Comparison of ENCODE assay signal across 12 mouse cellular contexts in genomic region chr11:72435694-72436045, GRCm38 (mm10). TPM values are rescaled to one million over a fixed set of nuclear protein-coding genes. Genes with fewer than 3 reads are reported as not detected.
DNase-seq lines count a peak whose midpoint lies in the region; ATAC-seq lines count a peak whose summit lies in the region.
"Had no signal": no experiment of that assay in that cellular context is flagged by ENCODE, and none has a peak within 500 bp of the region (broad histone marks: within the 10 kb centered on the region; RNA-seq: fewer than 3 reads in every experiment).

No protein-coding gene starts in this region.

- peaks cover 20% of the 10 kb centered on the region for H3K4me1 ChIP-seq in kidney, embryonic 16.5 days (ENCODE audit: insufficient read depth, low read length)
- no peaks in the 10 kb centered on the region for H3K4me1 ChIP-seq in midbrain, embryonic 15.5 days
- H3K4me1 ChIP-seq: embryonic facial prominence, embryonic 12.5 days had no signal

- peak overlapping the region; percentile 20; the same call in 1 of the 2 replicates for H3K9ac ChIP-seq in kidney, embryonic 16.5 days (replicated peaks; ENCODE audit: low read length)
- H3K9ac ChIP-seq in midbrain, embryonic 15.5 days, result no peak overlapping the region
- H3K9ac ChIP-seq: embryonic facial prominence, embryonic 12.5 days had no signal

- H3K4me2 ChIP-seq in kidney, embryonic 16.5 days (replicated peaks; ENCODE audit: low read depth, low read length), result 0 out of 2 replicates have a peak overlapping the region, but pooled peaks have one; percentile 4
- H3K4me2 ChIP-seq in midbrain, embryonic 15.5 days, result no peak overlapping the region
- H3K4me2 ChIP-seq: embryonic facial prominence, embryonic 12.5 days had no signal

- peak; percentile 81 for ATAC-seq in kidney, embryonic 16.5 days (ENCODE audit: low FRiP score, low TSS enrichment)
- no peak for ATAC-seq in midbrain, embryonic 15.5 days (replicated peaks)

- H3K36me3 ChIP-seq in kidney, embryonic 16.5 days (ENCODE audit: insufficient read depth, low read length), result no peaks in the 10 kb centered on the region
- no peaks in the 10 kb centered on the region for H3K36me3 ChIP-seq in midbrain, embryonic 15.5 days (replicated peaks)
- H3K36me3 ChIP-seq: embryonic facial prominence, embryonic 12.5 days had no signal

- intact Hi-C loops in gastrocnemius, postnatal 14 days (cut with DNase I; ENCODE audit: low total_unique reads), result loop anchor here (5.0 kb wide), 1 partner anchor 127 kb away; no protein-coding TSS in a partner anchor

- no peaks in the 10 kb centered on the region for H3K9me3 ChIP-seq in kidney, embryonic 16.5 days (ENCODE audit: low read length)
- H3K9me3 ChIP-seq in midbrain, embryonic 15.5 days, result no peaks in the 10 kb centered on the region
- H3K9me3 ChIP-seq: embryonic facial prominence, embryonic 12.5 days had no signal

- no peak overlapping the region for H3K4me3 ChIP-seq in kidney, embryonic 16.5 days (ENCODE audit: low read length)
- H3K4me3 ChIP-seq in midbrain, embryonic 15.5 days, result no peak overlapping the region
- H3K4me3 ChIP-seq: embryonic facial prominence, embryonic 12.5 days; myocyte had no signal

- 4% methylated on average over 2 of the region's 2 CpGs for WGBS in kidney, embryonic 16.5 days
- WGBS in midbrain, embryonic 15.5 days, result 52% methylated on average over 2 of the region's 2 CpGs

- no peaks in the 10 kb centered on the region for H3K27me3 ChIP-seq in kidney, embryonic 16.5 days (ENCODE audit: insufficient read depth, low read length)
- no peaks in the 10 kb centered on the region for H3K27me3 ChIP-seq in midbrain, embryonic 15.5 days (replicated peaks)
- H3K27me3 ChIP-seq: embryonic facial prominence, embryonic 12.5 days had no signal

- peak; percentile 47 for DNase-seq in gastrocnemius, postnatal 25 days
- DNase-seq in gastrocnemius, postnatal 14 days, result no peak
- DNase-seq in urinary bladder, adult 2 months (ENCODE audit: low spot score), result peak; percentile 22
- no peak for DNase-seq in urinary bladder, postnatal 4 days (ENCODE audit: low spot score in 2 of 2)
- no peak for DNase-seq in spleen, adult 18-20 months
- DNase-seq in cerebellum, postnatal 14 days, result no peak

- peak overlapping the region; percentile 74 for H3K27ac ChIP-seq in kidney, embryonic 16.5 days (ENCODE audit: low read length)
- no peak overlapping the region for H3K27ac ChIP-seq in midbrain, embryonic 15.5 days
- H3K27ac ChIP-seq: embryonic facial prominence, embryonic 12.5 days had no signal

RNA-seq across cellular contexts. Expression of gene Ggt6, which starts 0.3 kb away (rescaled TPM):
- under 1 TPM; 0.38 TPM for total RNA-seq in gastrocnemius, postnatal 25 days (2021)
- total RNA-seq in gastrocnemius, postnatal 14 days (2021), result under 1 TPM; 0.18 to 0.38 TPM
- polyA plus RNA-seq in urinary bladder, adult 2 months (2012; rRNA removed), result 3.6 and 3.7 TPM in 2 replicates
- polyA plus RNA-seq in kidney, embryonic 16.5 days (2015; fragmentation: Nextera tagmentation; extraction: Ambion mirVana), result 1.6 and 2.2 TPM in 2 replicates
- not detected in 2 replicates for polyA plus RNA-seq in midbrain, embryonic 15.5 days (2015; fragmentation: Nextera tagmentation; extraction: Ambion mirVana)
- total RNA-seq: hematopoietic stem cell, adult 5-6 weeks; left cerebral cortex, postnatal 25 days had no signal
- polyA plus RNA-seq: myocyte had no signal

RNA-seq across cellular contexts. Expression of gene Mybbp1a, which starts 5.5 kb away (rescaled TPM):
- 10 to 100 TPM; 52.1 to 56.5 TPM for total RNA-seq in gastrocnemius, postnatal 25 days (2021)
- total RNA-seq in gastrocnemius, postnatal 14 days (2021), result 10 to 100 TPM; 58.7 to 62.8 TPM
- polyA plus RNA-seq in urinary bladder, adult 2 months (2012; rRNA removed), result 55.1 and 75.5 TPM in 2 replicates
- 175 and 177 TPM in 2 replicates for polyA plus RNA-seq in kidney, embryonic 16.5 days (2015; fragmentation: Nextera tagmentation; extraction: Ambion mirVana)
- 67.5 and 69.4 TPM in 2 replicates for polyA plus RNA-seq in midbrain, embryonic 15.5 days (2015; fragmentation: Nextera tagmentation; extraction: Ambion mirVana)

RNA-seq across cellular contexts. Expression of gene Smtnl2, which starts 24.2 kb away (rescaled TPM):
- 100 to 1,000 TPM; 219 to 223 TPM for total RNA-seq in gastrocnemius, postnatal 25 days (2021)
- 100 to 1,000 TPM; 160 to 162 TPM for total RNA-seq in gastrocnemius, postnatal 14 days (2021)
- 5.3 and 6.7 TPM in 2 replicates for polyA plus RNA-seq in urinary bladder, adult 2 months (2012; rRNA removed)
- polyA plus RNA-seq in kidney, embryonic 16.5 days (2015; fragmentation: Nextera tagmentation; extraction: Ambion mirVana), result 109 and 124 TPM in 2 replicates
- 8.1 and 9.3 TPM in 2 replicates for polyA plus RNA-seq in midbrain, embryonic 15.5 days (2015; fragmentation: Nextera tagmentation; extraction: Ambion mirVana)

RNA-seq across cellular contexts. Expression of gene Spns2, which starts 54.0 kb away (rescaled TPM):
- total RNA-seq in gastrocnemius, postnatal 25 days (2021), result 10 to 100 TPM; 12.4 to 16.9 TPM
- 10 to 100 TPM; 11.4 to 14.7 TPM for total RNA-seq in gastrocnemius, postnatal 14 days (2021)
- polyA plus RNA-seq in urinary bladder, adult 2 months (2012; rRNA removed), result 17.9 and 20.1 TPM in 2 replicates
- 2.5 and 3.3 TPM in 2 replicates for polyA plus RNA-seq in kidney, embryonic 16.5 days (2015; fragmentation: Nextera tagmentation; extraction: Ambion mirVana)
- polyA plus RNA-seq in midbrain, embryonic 15.5 days (2015; fragmentation: Nextera tagmentation; extraction: Ambion mirVana), result 10.7 and 11.6 TPM in 2 replicates

Comparison
In these comparisons a context has a peak if more than half of its experiments do, and no peak if none do; other contexts are left out.
1. DNase-seq: peak in gastrocnemius, postnatal 25 days (single experiment) and urinary bladder, adult 2 months (single experiment); none in gastrocnemius, postnatal 14 days (single experiment), urinary bladder, postnatal 4 days (0 of 2), spleen, adult 18-20 months (0 of 2) and cerebellum, postnatal 14 days (0 of 2).
2. RNA of gene Smtnl2, which starts 24.2 kb away (polyA plus RNA-seq): 109 to 124 TPM in kidney, embryonic 16.5 days; 8.1 to 9.3 TPM in midbrain, embryonic 15.5 days and 5.3 to 6.7 TPM in urinary bladder, adult 2 months; every median in the first group is over 10 times any median in the second.